11 mouse cellular contexts compared by ENCODE assay signal in the genomic region with DNA sequence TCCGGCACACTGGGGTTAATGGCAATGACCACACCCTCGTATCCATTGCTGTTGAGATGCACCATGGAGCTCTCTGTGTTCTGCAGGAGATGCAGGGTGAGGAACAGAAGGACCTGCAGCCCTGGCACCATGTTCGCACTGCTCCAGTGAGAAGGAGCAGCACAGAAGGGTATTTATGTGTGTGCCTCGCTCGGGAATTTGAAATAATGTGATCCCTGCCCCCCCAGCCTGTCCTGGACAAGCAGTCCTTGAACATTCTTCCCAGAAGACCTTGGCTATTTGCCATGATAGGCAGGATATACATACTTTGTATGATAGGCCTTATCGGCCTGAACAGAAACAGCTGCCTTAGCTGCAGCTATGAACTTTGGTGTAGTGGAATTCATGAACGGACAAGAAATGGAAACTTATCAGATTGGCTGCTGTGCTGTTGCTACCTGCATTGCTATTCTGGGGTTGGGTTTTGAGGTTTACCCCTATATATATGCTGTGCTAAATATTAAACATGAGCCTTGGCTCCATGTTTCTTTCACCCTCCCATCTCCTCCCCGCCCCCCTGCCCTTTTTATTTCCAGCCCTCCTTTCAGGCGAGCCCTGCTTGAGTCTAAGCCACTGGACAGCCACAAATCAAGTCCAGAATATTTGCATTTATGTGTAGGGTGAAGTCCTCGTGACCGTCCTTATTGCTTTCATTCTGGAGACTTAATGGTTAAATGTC. TPM values are rescaled to one million over a fixed set of nuclear protein-coding genes. Genes with fewer than 3 reads are reported as not detected.
DNase-seq lines count a peak whose midpoint lies in the region; ATAC-seq lines count a peak whose summit lies in the region.
"Had no signal": no experiment of that assay in that cellular context is flagged by ENCODE, and none has a peak within 500 bp of the region (broad histone marks: within the 10 kb centered on the region; RNA-seq: fewer than 3 reads in every experiment).

A gene (minus strand): TSS at position 386 of the 718 bp plus-strand sequence.

- no peak for DNase-seq in heart, postnatal 36 days
- peak; percentile 36 for DNase-seq in c-Kit-positive CD71-positive TER-119-negative erythroid progenitor cells, embryonic 14.5 days (ENCODE audit: low read depth)
- DNase-seq in cerebellum, postnatal 36 days = no peak
- DNase-seq in frontal cortex, adult 2 months (ENCODE audit: extremely low spot score in 1 of 2, low spot score in 1 of 2) = no peak
- DNase-seq: cerebellum, adult 18-20 months; gastrocnemius, postnatal 14 days had no signal

- H3K9ac ChIP-seq in heart, embryonic 12.5 days = no peak within 1 kb of the TSS
- H3K9ac ChIP-seq in kidney, embryonic 16.5 days (replicated peaks; ENCODE audit: low read length) = no peak within 1 kb of the TSS
- H3K9ac ChIP-seq: limb, embryonic 12.5 days had no signal

- peaks cover 6% of the 10 kb centered on the region; the same call in 1 of the 2 replicates for H3K4me1 ChIP-seq in heart, embryonic 12.5 days (replicated peaks)
- peaks cover 9% of the 10 kb centered on the region; the same call in 1 of the 2 replicates for H3K4me1 ChIP-seq in kidney, embryonic 16.5 days (ENCODE audit: insufficient read depth, low read length)

- H3K36me3 ChIP-seq in heart, embryonic 12.5 days = peaks cover 5% of the 10 kb centered on the region
- H3K36me3 ChIP-seq in kidney, embryonic 16.5 days (ENCODE audit: insufficient read depth, low read length) = no peaks in the 10 kb centered on the region
- H3K36me3 ChIP-seq: limb, embryonic 12.5 days had no signal

- H3K27ac ChIP-seq in heart, embryonic 12.5 days (ENCODE audit: poor library complexity, severe bottlenecking) = peak within 1 kb of the TSS; percentile 65
- H3K27ac ChIP-seq in kidney, embryonic 16.5 days (ENCODE audit: low read length) = peak within 1 kb of the TSS; percentile 68
- H3K27ac ChIP-seq: limb, embryonic 12.5 days had no signal

- 37% methylated on average over 11 of the region's 11 CpGs for WGBS in heart, embryonic 12.5 days
- 39% methylated on average over 9 of the region's 11 CpGs for WGBS in kidney, embryonic 16.5 days

- H3K27me3 ChIP-seq in heart, embryonic 12.5 days (replicated peaks) = no peaks in the 10 kb centered on the region
- no peaks in the 10 kb centered on the region for H3K27me3 ChIP-seq in kidney, embryonic 16.5 days (ENCODE audit: insufficient read depth, low read length)
- H3K27me3 ChIP-seq: limb, embryonic 12.5 days had no signal

- H3K4me2 ChIP-seq in heart, embryonic 12.5 days = peak within 1 kb of the TSS; percentile 59
- H3K4me2 ChIP-seq in kidney, embryonic 16.5 days (replicated peaks; ENCODE audit: low read depth, low read length) = peak within 1 kb of the TSS; percentile 36
- H3K4me2 ChIP-seq: limb, embryonic 12.5 days had no signal

- ATAC-seq in heart, embryonic 12.5 days (ENCODE audit: insufficient number of reproducible peaks, low FRiP score) = peak; percentile 88
- ATAC-seq in kidney, embryonic 16.5 days (ENCODE audit: low FRiP score, low TSS enrichment) = peak; percentile 85
- peak; percentile 98 for ATAC-seq in megakaryocyte-erythroid progenitor cell, adult 5-6 weeks (replicated peaks; ENCODE audit: low FRiP score, low TSS enrichment, poor library complexity, severe bottlenecking)
- ATAC-seq in activated CD4-positive, CD25-positive, alpha-beta regulatory T cell, adult 4 months = no peak

- H3K4me3 ChIP-seq in heart, embryonic 12.5 days = peak within 1 kb of the TSS; percentile 35
- H3K4me3 ChIP-seq in kidney, embryonic 16.5 days (ENCODE audit: low read length) = peak within 1 kb of the TSS; percentile 19
- H3K4me3 ChIP-seq: limb, embryonic 12.5 days had no signal

- 0 out of 2 replicates have a peak, but pooled peaks cover 5% of the 10 kb centered on the region for H3K9me3 ChIP-seq in heart, embryonic 12.5 days (replicated peaks)
- H3K9me3 ChIP-seq in kidney, embryonic 16.5 days (ENCODE audit: low read length) = no peaks in the 10 kb centered on the region
- H3K9me3 ChIP-seq: limb, embryonic 12.5 days had no signal

- intact Hi-C loops in heart, postnatal 36 days (cut with DNase I) = no loop called here

RNA-seq across cellular contexts. Expression of the gene that starts here (rescaled TPM):
- polyA plus RNA-seq in heart, embryonic 12.5 days (2016; fragmentation: Nextera tagmentation; extraction: Ambion mirVana) = 22.1 and 24.1 TPM in 2 replicates
- 1 to 10 TPM; 1.0 to 1.2 TPM for total RNA-seq in heart, postnatal 36 days (2021)
- 13.0 and 13.9 TPM in 2 replicates for polyA plus RNA-seq in kidney, embryonic 16.5 days (2015; fragmentation: Nextera tagmentation; extraction: Ambion mirVana)
- total RNA-seq in megakaryocyte-erythroid progenitor cell, adult 5-6 weeks (2014; fragmentation: Nextera tagmentation) = 9.2 and 24.1 TPM in 2 replicates
- total RNA-seq in megakaryocyte-erythroid progenitor cell, adult 5-6 weeks (2017) = 11.3 and 12.9 TPM in 2 replicates
- polyA plus RNA-seq in frontal cortex, adult 2 months (2012; rRNA removed) = 4.6 and 8.8 TPM in 2 replicates
- polyA plus RNA-seq in activated CD4-positive, CD25-positive, alpha-beta regulatory T cell, adult 4 months (2017; shearing (Covaris generic)) = under 1 TPM in 1 of 2 experiments, not detected in 1; 0.09 TPM

Comparison
In these comparisons a context has a peak if more than half of its experiments do, and no peak if none do; other contexts are left out.
1. RNA of the gene that starts here (total RNA-seq): 9.2 to 24.1 TPM in megakaryocyte-erythroid progenitor cell, adult 5-6 weeks; 1.0 to 1.2 TPM in heart, postnatal 36 days; every median in the first group is over 4 times any median in the second.